Mouse (Mus musculus): ENCODE measurements at regions not wholly inside any gene's neighbourhood (a gene's known extent, or its start where the extent isn't known, plus 50 kb on each side); places are given as distances from the start of the nearest gene placed in this dataset.

DNA sequence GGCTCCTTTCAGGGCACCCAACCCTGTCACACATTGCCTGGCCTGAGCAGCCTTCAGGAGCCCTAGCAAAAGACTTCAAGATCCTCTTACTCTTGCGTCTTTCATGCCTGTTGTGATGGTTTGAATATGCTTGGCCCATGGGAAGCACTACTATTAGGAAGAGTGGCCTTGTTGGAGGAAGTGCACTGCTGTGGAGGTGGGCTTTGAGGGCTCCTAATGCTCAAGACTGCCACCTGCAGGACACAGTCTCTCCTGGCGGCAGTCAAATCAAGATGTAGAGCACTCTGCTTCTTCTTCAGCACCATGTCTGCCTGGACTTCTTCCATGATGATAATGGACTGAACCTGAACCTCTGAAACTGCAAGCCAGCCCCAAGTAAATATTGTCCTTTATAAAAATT, 73.0 kb downstream of the Tsen15 start:
- DNase-seq (ENCODE audit: low spot score): no peak

- DNase-seq (ENCODE audit: low spot score): no peak
Observed at GRCm38 (mm10) chr1:152305461-152305860, 81.0 kb downstream of the Tsen15 start.

DNA sequence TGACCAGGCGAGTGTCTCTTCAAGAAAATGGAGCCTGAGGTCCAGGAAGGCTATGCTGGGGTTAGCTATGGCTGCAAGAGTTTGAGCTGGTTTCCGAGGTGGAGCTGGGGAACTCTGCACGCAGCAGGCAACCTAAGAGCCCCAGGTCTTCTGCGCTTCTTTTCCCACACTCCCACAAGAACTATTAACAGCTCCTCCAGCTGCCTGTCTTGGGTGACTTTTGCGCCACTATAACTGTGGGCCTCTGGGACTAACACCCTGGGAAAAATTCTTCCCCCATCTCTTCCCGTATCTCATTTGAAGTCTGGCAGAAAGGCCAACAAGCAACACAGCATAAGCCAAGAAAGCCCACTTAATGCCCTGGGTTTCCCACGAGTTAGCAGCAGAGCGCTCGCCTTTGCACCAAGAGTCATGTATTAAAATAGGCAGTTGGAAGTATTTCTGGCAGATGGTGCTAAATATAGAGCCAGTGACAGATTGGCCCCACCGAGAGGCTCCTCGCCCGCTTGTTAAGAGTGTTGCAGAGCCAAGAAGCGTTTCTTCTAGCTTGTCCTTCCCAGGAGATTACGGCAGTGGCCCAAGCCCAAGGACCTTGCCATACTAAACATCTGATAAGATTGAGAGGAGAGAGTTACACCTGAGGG, 81.9 kb downstream of the Tsen15 start:
- peak; percentile 23 for DNase-seq (ENCODE audit: low spot score)

GRCm38 (mm10) chr1:152301355-152301754, 85.1 kb downstream of the Tsen15 start:
- DNase-seq (ENCODE audit: low spot score): peak; percentile 8

- DNase-seq (ENCODE audit: low spot score): no peak
Observed at GRCm38 (mm10) chr1:152292196-152292736, 94.2 kb downstream of the Tsen15 start.

- DNase-seq (ENCODE audit: low spot score): peak; percentile 32
Observed at GRCm38 (mm10) chr1:152290768-152291167, 95.7 kb downstream of the Tsen15 start.

- DNase-seq (ENCODE audit: low spot score): no peak
Observed at GRCm38 (mm10) chr1:152287566-152288490, 98.7 kb downstream of the Tsen15 start.

GRCm38 (mm10) chr1:152286677-152287076, 99.8 kb downstream of the Tsen15 start:
- DNase-seq (ENCODE audit: low spot score): no peak

DNA sequence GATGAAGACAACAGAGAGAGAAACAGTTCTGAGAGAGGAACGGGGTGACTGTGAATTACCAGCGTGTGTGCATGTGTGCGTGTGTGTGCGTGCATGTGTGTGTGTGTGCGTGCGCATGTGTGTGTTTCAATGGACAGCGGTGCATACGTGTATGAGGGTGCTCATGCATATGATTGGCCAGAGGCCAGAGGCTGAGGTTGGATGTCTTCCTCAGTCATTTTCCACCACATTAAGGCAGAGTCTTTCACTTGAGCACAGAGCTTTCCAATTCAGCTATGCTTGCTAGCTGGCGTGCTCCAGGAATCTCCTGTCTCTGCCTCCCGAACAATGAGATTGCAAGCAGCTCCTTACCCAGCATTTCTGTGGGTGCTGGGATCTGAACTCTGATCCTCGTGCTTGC, 104.4 kb downstream of the Tsen15 start:
- DNase-seq (ENCODE audit: low spot score): no peak

DNA sequence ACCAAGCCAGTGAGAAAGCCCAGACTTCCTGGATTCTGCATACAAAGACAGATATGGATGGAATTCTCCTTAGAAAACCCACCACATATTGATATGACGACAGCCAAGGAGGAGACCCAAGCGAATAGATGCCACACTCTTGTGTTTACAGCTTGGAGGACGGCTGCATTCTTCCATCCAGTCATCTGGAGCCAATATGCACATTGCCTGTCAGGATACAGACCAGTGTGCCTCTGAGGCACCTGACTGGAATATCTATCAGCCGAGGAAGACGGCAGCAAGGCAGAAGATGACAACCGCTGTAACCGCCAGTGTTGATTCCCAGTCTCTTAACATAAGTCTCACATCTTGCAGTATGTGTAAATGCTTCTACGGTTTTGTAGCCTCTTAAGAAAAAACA, 105.3 kb downstream of the Tsen15 start:
- DNase-seq (ENCODE audit: low spot score): no peak

DNA sequence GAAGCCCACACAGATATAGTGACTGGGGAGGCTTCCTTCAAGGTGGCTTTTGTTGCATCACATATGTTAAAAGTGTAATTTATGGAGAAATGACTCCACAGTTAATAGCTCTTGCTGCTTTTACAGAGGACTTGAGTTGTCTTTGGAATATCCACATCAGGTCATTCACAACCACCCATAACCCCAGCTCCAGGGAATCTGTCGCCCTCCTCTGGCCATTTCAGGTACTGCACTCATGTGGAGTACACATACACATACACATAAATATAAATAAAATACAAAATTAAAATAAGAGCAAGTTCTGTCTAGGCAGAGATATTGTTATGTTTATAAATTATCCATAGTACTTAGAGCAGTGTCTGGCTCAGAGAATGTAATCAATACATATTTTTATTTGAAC, 106.5 kb downstream of the Tsen15 start:
- no peak for DNase-seq (ENCODE audit: low spot score)

DNA sequence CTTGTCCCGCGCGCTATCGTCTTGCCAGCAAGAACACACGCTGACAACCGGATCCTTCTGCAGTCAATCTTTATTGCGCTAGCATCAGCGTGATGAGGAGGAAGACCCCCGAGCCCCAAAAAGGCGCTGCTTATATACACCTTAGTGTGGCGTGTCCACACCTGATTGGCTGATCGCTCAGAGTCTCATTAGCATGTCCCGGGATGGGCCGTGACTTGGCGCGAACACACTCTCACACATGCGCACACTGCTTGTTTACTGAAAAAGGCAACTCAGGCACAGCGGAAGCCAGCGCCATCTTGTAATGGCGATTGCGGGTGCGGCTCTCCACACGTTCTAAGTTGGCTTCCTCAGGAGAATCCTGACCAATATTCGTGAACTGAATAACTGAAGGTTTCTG, 111.5 kb downstream of the Tsen15 start:
- no peak for DNase-seq (ENCODE audit: low spot score)

GRCm38 (mm10) chr1:152273430-152273829, 113.1 kb downstream of the Tsen15 start:
- no peak for DNase-seq (ENCODE audit: low spot score)

DNA sequence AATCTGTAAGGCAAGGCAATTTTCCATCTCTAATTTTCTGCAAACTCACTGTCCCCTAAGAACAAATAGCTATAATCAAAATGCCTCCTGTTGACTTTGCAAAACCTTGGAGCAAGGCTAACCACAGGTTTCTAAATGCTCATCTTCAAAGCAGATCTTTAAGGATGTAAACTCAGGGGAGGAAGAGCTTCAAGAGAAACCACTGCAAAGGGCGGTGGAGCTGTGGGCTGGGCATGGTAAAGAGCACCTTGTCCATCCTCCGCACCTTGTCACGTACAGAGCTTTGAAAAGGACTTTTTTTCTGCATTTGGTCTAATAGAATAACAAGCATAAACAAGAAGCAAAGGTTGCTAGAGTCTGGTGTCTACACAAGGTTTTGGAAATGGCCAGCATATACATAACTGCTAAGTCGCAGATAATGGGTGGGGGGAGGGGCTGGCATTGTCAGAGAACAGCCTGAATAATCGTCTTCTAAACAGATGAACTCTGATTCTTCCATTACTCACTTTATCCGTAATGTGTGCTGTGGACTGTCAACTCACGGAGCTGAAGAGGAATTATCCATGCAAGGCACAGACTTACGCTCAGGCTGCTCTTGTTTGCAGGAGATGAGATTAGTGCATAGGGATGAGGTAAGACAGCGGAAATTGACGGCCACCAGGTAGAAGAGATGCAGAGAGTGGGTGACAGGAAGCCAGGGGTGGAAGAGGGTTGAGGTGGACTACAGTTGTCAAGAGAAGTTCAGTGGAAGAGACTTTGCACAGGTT, 116.4 kb downstream of the Tsen15 start:
- no peak for DNase-seq (ENCODE audit: low spot score)

GRCm38 (mm10) chr1:152266390-152266789, 120.1 kb downstream of the Tsen15 start:
- no peak for DNase-seq (ENCODE audit: low spot score)

DNA sequence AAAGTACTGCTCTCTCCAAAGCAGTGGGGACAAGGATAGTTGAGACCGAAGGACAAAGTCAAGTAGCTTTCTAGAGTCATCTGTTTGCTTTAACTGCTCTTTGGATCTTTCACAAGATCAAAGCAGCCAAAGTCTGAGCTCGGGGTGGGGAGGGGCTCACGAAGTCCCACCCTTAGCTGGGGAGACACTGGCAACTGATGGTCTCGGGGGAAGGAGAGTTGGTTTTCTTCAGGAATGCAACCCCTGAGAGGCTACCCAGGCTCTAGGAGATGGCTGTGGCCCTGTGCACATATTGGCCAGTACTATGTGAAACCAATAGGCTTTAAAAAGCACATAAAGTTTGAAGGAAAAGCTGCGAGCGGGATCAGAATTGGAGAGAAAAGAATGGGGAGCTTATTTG, 121.5 kb downstream of the Tsen15 start:
- DNase-seq (ENCODE audit: low spot score): no peak

DNA sequence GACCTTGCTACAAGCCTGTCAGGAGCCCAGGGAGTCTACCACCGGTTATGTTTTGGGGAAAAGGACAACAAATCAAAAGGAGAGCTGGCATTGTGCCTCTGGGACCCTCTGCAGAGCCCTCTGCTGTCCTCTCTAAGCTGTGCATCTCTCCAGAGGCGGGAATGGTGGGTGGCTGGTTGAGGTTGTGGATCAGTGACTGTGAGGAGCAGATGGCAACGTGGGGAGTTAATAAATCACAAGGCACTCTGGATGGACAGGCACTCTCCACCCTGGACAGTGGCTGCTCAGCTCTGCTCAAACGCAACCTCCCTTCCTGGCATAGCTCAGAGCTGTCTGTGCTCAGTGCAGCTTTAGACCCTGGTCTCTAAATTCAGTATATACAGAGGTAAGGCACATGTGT, 125.0 kb downstream of the Tsen15 start:
- DNase-seq (ENCODE audit: low spot score): no peak

DNA sequence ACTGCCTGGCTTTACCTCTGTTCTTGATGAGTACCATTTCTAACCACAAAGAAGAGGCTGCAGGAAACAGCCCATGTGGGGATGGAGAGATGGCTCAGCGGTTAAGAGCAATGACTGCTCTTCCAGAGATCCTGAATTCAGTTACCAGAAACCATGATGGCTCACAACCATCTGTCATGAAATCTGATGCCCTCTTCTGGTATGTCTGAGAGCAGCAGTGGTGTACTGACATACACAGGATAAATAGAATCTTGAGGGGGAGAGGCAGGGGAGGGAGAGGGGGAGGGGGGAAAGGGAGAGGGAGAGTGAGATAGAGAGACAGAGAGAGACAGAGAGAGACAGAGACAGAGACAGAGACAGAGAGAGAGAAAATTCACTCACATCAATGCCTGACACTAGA, 125.5 kb downstream of the Tsen15 start:
- DNase-seq (ENCODE audit: low spot score): no peak

- no peak for DNase-seq (ENCODE audit: low spot score)
Observed at GRCm38 (mm10) chr1:152258258-152258657, 128.2 kb downstream of the Tsen15 start.

DNA sequence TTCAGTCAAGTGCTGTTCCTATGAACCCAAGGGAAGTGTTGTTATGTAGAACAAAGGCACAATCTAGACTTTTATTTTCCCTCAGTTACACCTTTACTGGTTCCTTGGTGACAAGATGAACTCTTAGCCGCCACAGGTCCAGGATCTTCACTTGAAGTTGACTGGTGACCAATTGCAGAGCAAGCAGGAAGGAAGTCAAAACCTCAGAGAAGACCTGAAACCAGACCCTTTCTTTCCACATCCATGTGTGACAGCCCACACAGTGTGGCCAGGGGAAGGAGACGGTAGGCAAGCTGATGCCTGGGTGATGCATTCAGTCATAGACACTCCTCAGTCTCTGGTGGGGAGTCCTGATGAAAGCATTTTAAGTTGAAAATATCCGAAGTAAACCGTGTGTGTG, 132.6 kb downstream of the Tsen15 start:
- no peak for DNase-seq (ENCODE audit: low spot score)

GRCm38 (mm10) chr1:152253486-152253885, 133.0 kb downstream of the Tsen15 start:
- DNase-seq (ENCODE audit: low spot score): no peak

- DNase-seq (ENCODE audit: low spot score): no peak
Observed at GRCm38 (mm10) chr1:152252658-152253267, 133.7 kb downstream of the Tsen15 start.

All from left cerebral cortex, adult 11 months (tissue).